Mouse (Mus musculus): ENCODE data around the gene Fscn1.

The Fscn1 gene

GRCm38 (mm10) chr5:142936336-142936719 is 23.8 kb upstream of the Fscn1 start:
- peak; percentile 74 for DNase-seq

- peak; percentile 32 for DNase-seq
Measured at GRCm38 (mm10) chr5:142937956-142938727, 22.0 kb upstream of the Fscn1 start.

- DNase-seq: no peak
Measured at GRCm38 (mm10) chr5:142940393-142940792, 19.8 kb upstream of the Fscn1 start.

- no peak for DNase-seq
Measured at GRCm38 (mm10) chr5:142944979-142945682, 15.0 kb upstream of the Fscn1 start.

- DNase-seq: no peak
Measured at GRCm38 (mm10) chr5:142947460-142947859, 12.7 kb upstream of the Fscn1 start.

GRCm38 (mm10) chr5:142949580-142949979 is 10.6 kb upstream of the Fscn1 start:
- DNase-seq: no peak

GRCm38 (mm10) chr5:142950405-142950804 is 9.7 kb upstream of the Fscn1 start:
- DNase-seq: no peak

- DNase-seq: no peak
Measured at GRCm38 (mm10) chr5:142953641-142954040, 6.5 kb upstream of the Fscn1 start.

- no peak for DNase-seq
Measured at GRCm38 (mm10) chr5:142956956-142957703, 3.0 kb upstream of the Fscn1 start.

- DNase-seq: no peak
Measured at GRCm38 (mm10) chr5:142958464-142958863, 1.7 kb upstream of the Fscn1 start.

GRCm38 (mm10) chr5:142959156-142959555 is 987 bp upstream of the Fscn1 start:
- no peak for DNase-seq

GRCm38 (mm10) chr5:142960775-142961271 is 680 bp downstream of the Fscn1 start:
- peak; percentile 54 for DNase-seq

- peak; percentile 28 for DNase-seq
Measured at GRCm38 (mm10) chr5:142961398-142961880, 1.3 kb downstream of the Fscn1 start.

- DNase-seq: peak; percentile 44
Measured at GRCm38 (mm10) chr5:142961881-142962443, 1.8 kb downstream of the Fscn1 start.

GRCm38 (mm10) chr5:142962444-142962961 is 2.4 kb downstream of the Fscn1 start:
- no peak for DNase-seq

GRCm38 (mm10) chr5:142963003-142963704 is 3.0 kb downstream of the Fscn1 start:
- DNase-seq: peak; percentile 72

GRCm38 (mm10) chr5:142963705-142964494 is 3.8 kb downstream of the Fscn1 start:
- DNase-seq: peak; percentile 72

- no peak for DNase-seq
Measured at GRCm38 (mm10) chr5:142964650-142965049, 4.5 kb downstream of the Fscn1 start.

- peak; percentile 41 for DNase-seq
Measured at GRCm38 (mm10) chr5:142968411-142968810, 8.3 kb downstream of the Fscn1 start.

- DNase-seq: no peak
Measured at GRCm38 (mm10) chr5:142973971-142974370, 13.8 kb downstream of the Fscn1 start.

- DNase-seq: peak; percentile 64
Measured at GRCm38 (mm10) chr5:142974598-142975121, 14.5 kb downstream of the Fscn1 start.
